Mouse (Mus musculus) testis, adult 2 months (tissue): ENCODE results near the gene Rab34.

Source experiments
- CTCF ChIP-seq: fragments of 200-500 bp; IDR thresholded peaks from 2 replicates; pipeline ENCODE4 v1.5.1; 2012; ENCODE audit warnings: low read depth, mild to moderate bottlenecking, inconsistent platforms, low read length, moderate library complexity; ENCODE audit not compliant: control insufficient read depth, insufficient read depth, insufficient replicate concordance
- POLR2A ChIP-seq: fragments of 200-500 bp; IDR thresholded peaks from 2 replicates; pipeline ENCODE4 v1.6.1; 2012; ENCODE audit warnings: low read depth, mild to moderate bottlenecking, inconsistent platforms, low read length, moderate library complexity; ENCODE audit not compliant: control insufficient read depth

GRCm38 (mm10) chr11:78210615-78211014 is 22.4 kb downstream of the Rab34 start:
- TF ChIP-seq CTCF = no peak
- no peak for TF ChIP-seq POLR2A
